Mouse (Mus musculus): ENCODE data around the gene Ugt1a6b. TPM values are rescaled to one million over a fixed set of nuclear protein-coding genes. Genes with fewer than 3 reads are reported as not detected.
"Not testable (repeated sequence)": the region's sequence is repeated elsewhere in the genome, so short reads cannot be mapped to it uniquely, and the experiment has no call there.

The Ugt1a6b gene
- total RNA-seq, 2 experiments from 2014 or later: 1.1 to 1.4 TPM

DNA sequence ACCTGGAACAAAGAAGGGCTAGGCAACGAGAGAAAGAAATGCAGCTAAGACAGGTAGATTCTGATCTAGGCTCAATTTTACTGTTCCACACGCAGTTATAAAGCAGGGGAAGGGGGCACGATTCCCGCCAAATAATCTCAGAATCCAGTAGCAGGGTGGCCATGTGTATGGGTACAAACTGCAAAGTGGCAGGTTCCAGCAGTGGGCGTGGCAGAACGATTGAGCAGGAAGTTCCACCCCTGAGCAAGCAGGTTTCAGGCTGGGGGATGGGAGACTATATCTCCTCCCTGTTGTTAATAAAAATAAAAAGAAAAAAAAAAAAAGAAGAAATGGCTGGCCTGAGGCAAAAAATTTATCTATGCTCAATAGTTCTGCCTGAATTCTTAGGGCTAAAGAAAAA, 9.7 kb downstream of the Ugt1a6b start:
- intact Hi-C loops (cut with DNase I); DNase-seq: not testable (repeated sequence)

DNA sequence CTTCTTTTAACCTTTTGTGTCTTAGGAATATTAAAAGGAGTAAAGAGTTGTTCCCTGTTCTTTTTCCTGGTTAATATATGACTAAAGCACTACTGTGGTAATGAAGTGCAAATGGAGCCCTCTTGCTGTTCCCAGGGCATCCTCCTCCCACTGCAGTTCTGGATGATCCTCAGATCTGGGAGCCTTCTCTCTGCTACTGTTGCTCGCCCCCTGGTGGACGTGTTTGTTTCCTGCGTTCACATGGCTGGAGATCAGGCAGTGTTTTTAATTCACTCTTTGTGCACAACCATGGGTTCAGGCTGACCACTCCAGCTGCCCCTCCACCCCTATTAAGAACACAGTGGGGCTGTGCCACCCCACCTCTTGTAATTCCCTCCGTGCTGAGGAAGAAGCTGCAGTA, 17.5 kb downstream of the Ugt1a6b start:
- DNase-seq; intact Hi-C loops (cut with DNase I): not testable (repeated sequence)

DNA sequence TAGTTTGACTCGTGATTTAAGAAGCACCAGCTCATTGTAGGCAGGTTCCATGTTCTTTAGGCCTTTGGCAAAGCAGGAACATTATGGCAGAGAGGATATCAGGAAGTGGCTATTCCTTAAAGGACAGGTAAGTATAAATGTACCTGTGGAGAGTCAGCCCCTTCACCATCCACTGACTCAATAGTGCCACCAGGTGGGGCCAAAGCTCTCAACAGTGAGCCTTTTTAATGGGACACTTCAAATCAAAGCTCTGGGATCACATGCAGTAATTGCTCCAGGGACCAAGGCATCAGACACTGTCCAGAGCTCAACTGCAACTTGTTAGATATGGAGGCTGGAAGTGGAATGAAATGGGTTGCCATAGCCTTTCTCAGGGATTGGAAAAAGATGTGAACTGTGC, 18.5 kb downstream of the Ugt1a6b start:
- intact Hi-C loops (cut with DNase I); DNase-seq: not testable (repeated sequence)

DNA sequence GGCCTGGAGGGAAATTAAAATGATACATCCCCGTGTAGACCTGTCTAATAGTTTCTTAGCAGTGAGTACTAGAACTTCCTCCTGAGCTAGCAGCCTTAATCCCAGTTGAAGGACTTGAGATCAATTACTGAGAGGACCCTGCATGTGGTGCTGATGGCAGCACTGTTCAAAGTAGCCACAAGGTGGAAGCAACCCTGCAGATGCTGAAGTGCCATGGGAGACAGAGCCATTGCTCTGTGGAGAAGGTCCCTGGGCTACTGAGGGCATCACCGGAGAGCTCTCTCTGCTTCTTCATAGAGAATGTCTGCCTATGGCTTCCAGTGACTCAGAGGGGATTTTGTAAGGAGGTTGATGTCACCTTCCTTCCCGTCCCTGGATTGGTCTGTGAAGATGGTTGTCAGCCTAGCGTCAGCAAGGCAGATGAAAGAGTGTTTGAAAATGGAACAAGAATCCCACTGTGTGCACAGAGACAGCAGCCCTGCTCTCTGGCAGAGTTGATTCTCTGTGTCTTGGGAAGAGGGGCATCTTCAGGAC, 22.8 kb downstream of the Ugt1a6b start:
- DNase-seq; intact Hi-C loops (cut with DNase I): not testable (repeated sequence)

DNA sequence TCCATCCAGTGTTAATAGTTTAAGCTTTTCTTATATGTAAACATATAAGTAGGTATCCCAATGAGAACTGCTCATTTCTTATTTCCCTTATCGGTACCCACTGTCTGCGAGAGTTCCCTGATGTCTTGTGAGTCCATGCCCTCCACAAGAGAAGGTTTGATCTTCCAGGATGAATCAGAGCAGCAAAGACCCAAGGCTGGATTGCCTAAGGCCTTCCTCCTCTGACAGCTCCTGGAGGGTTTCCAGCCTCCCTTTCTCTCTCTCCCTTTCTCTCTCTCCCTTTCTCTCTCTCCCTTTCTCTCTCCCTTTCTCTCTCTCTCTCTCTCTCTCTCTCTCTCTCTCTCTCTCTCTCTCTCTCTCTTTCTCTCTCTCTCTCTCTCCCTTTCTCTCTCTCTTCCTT, 26.0 kb downstream of the Ugt1a6b start:
- DNase-seq; intact Hi-C loops (cut with DNase I): not testable (repeated sequence)

DNA sequence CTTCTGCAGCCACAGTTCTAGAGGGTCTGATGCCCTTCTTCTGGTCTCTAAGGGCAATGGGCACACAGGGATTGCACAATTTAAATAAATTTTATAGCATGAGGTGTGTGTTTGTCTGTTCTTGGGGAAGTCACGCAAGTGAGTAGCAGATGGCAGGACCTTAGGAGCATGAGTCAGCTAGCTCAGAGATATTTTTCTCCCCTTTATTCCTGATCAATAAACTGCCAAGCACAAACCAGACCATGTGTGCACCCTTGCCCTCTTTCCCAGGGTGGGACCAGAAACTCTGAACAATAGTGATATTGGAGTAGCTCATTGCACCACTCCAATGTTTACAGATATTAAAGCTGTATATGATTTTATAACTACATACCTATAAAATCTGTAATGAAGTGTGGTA, 27.2 kb downstream of the Ugt1a6b start:
- intact Hi-C loops (cut with DNase I): not testable (repeated sequence)

DNA sequence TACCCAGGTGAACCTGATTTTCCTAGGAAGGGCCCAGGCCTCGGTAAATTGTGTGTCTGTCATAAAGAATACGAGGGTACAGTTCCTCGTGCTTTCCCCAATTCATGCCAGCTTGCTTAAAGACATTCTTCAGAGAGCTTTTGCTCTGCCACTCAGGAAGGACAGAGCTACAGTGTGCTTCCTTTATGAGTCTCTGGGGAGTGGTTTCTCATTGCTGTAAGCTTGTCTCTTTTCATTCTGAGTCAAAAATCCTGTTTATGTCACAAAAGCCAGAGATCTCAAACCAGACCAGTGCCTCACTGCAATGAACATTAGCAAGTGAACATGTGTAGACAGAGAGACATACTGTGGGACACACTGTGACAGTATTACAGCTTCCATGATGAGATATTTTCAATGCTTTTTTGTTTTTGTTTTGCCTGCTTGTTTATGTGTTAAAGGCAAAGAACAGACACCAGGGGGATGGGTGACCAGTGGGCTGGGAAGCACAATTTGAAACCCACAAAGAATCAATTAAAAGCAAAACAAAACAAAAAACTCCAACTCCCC, 30.9 kb downstream of the Ugt1a6b start:
- no peak for DNase-seq
- intact Hi-C loops (cut with DNase I): no loop called here

More for the DNA sequence above, 27.2 kb downstream of the Ugt1a6b start:
- DNase-seq: not testable (repeated sequence)

DNA sequence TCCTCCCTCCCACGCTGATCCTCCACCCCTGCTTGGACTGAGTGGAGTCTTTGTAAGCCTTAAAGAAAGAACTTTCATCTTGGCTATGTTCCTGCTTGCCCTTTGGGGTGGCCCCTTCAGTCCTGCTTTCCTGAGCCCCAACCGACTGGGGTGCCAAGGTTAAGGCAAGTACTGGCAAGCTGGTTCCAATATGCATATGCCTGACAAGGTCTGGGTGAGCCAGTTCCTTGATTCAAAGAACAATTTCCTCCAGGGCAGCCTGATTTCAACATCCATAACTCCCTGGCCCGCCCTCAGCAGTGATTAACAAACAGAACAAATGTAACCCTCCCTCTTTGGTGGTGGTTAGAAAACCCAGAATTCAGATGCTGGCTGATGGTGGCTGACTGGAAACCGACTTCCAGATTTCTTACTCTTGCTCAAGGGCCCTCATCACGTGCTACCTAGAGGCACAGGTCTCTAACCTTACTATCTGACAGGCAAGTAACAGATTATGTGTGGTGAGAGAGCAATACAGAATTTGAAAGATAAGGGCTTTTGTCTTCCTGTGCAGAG, 31.5 kb downstream of the Ugt1a6b start, which contains the start of gene Ugt1a6a:
Gene Ugt1a6a, plus strand, starts transcription at position 353 of the 555 bp plus-strand sequence.
- intact Hi-C loops (cut with DNase I): not testable (repeated sequence)
- DNase-seq: peak; percentile 26 to 38

DNA sequence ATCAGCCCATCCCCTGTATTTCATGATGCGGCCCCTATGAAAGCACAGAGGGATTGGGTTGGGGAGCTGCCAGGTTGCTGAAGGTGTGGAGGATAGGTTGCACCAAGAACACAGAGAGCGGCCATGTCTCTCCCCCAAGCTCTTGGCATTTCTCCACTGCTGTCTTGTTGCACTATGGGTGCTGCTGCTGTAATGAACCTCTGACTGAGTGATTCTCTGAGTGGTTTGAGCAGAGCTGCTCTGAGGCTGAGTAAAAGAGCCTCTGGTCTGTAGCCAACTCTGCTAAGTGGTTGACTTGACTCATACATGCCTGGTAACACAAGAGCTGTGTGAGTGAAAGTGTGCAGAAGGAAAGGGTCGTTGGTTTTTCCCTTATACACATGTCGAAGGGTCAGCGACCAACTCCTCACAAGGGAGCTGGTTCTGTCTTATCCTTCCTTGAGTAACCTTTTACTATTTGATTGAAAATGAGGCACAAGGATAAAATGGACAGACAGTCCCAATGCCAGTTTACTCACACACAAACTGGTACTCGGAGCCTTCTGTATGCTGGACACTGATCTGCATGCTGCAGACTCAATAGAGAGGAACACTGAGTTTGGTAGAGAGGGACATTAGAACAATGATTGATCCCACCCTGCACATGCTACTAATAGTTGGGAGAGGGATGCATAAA, 32.3 kb downstream of the Ugt1a6b start:
- intact Hi-C loops (cut with DNase I); DNase-seq: not testable (repeated sequence)

DNA sequence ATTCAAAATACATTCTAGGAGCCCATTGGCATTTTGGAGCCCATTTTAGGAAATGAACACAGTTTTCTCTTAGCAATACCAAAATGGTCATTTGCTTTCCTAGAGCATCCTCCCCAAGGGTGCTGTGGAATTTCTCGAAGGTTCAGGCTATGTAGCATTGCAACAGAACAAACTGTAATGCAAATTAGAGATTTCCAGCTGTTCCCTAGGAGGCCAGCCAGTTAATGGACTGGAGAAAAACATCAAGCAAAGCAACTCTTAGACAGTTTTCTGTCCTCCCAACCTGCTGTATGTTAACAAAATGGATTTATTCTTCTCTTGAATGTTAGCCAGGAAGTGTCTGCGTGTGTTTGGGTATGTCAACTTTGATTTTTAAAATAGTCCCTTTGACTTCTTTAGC, 33.6 kb downstream of the Ugt1a6b start:
- intact Hi-C loops (cut with DNase I): no loop called here
- no peak for DNase-seq

DNA sequence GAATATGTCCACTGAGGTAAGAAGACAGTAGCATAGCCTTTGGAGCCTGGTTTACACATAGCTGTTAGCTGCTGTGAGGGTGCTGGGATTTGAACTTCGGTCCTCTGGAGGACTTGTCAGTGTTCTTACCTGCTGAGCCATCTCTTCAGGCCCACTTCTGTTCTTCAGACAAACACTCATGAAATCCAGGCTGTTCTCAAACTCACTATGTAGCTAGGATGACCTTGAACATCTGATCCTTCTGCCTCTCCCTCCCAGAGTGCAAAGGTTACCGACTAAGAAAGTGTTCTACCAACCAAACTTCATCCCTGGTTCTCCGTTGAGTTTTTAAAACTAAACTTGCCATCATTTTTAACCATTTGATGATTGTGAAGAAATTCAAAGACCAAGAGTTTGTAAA, 34.2 kb downstream of the Ugt1a6b start:
- no peak for DNase-seq
- intact Hi-C loops (cut with DNase I): no loop called here

DNA sequence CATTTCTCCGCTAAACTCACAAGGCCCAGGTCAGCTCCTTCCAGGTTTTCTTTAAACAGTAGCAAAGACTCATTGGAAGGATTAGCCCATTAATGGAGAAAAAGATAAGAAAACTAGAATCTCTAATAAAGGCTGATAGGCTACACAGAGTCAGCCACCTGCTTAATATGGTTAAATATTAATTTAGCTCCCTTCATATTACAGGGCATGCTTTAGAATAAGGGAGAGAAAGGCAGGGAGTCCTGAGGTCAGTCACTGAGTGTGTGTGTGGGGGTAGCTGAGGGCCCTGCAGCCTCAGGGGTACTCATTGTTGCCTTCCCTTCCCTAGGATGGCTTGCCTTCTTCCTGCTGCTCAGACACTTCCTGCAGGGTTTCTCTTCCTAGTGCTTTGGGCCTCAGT, 35.1 kb downstream of the Ugt1a6b start:
- DNase-seq: no peak
- intact Hi-C loops (cut with DNase I): no loop called here

DNA sequence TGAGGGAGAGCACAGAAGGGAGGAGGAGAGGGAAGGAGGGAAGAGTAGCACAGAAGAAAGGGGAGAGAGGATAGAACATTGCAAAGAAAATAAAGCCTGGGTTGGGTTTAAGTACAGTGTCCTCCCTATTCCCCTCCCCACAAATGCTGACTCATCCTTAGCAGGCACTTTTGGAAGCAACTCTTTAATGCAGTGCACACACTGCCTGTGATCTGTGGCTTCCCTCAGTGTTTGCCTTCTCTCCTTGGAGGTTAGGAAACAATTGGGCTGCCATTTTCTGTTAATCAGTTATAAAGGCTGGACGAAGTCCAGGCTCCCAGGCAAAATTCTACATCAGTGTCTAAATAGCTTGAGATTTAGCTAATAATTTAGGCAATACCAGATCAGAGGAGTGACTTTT, 37.4 kb downstream of the Ugt1a6b start:
- intact Hi-C loops (cut with DNase I): not testable (repeated sequence)

DNA sequence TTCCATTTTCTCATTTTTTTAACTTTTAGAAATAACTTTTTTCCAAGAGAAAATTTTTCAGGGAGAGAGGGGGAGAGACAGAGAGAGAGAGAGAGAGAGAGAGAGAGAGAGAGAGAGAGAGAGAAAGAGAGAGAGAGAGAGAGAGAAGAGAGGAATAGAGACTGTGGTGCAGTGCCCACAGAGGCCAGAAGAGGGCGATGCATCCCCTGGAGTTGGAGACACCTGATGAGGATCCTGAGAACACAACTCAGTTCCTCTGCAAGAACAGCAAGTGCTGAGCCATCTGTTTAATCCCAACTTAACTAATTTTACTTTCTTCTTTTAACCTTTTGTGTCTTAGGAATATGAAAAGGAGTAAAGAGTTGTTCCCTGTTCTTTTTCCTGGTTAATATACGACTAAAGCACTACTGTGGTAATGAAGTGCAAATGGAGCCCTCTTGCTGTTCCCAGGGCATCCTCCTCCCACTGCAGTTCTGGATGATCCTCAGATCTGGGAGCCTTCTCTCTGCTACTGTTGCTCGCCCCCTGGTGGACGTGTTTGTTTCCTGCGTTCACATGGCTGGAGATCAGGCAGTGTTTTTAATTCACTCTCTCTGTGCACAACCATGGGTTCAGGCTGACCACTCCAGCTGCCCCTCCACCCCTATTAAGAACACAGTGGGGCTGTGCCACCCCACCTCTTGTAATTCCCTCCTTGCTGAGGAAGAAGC, 41.1 kb downstream of the Ugt1a6b start:
- intact Hi-C loops (cut with DNase I): not testable (repeated sequence)
- peak in 1 of 2 experiments; percentile 53 for DNase-seq

More for the DNA sequence above, 37.4 kb downstream of the Ugt1a6b start:
- DNase-seq: not testable (repeated sequence)

DNA sequence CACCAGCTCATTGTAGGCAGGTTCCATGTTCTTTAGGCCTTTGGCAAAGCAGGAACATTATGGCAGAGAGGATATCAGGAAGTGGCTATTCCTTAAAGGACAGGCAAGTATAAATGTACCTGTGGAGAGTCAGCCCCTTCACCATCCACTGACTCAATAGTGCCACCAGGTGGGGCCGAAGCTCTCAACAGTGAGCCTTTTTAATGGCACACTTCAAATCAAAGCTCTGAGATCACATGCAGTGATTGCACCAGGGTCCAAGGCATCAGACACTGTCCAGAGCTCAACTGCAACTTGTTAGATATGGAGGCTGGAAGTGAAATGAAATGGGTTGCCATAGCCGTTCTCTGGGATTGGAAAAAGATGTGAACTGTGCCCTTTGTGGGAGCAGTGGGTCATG, 42.2 kb downstream of the Ugt1a6b start:
- DNase-seq; intact Hi-C loops (cut with DNase I): not testable (repeated sequence)

DNA sequence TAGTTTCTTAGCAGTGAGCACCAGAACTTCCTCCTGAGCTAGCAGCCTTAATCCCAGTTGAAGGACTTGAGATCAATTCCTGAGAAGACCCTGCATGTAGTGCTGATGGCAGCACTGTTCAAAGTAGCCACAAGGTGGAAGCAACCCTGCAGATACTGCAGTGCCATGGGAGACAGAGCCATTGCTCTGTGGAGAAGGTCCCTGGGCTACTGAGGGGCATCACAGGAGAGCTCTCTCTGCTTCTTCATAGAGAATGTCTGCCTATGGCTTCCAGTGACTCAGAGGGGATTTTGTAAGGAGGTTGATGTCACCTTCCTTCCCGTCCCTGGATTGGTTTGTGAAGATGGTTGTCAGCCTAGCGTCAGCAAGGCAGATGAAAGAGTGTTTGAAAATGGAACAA, 47.1 kb downstream of the Ugt1a6b start:
- intact Hi-C loops (cut with DNase I); DNase-seq: not testable (repeated sequence)

DNA sequence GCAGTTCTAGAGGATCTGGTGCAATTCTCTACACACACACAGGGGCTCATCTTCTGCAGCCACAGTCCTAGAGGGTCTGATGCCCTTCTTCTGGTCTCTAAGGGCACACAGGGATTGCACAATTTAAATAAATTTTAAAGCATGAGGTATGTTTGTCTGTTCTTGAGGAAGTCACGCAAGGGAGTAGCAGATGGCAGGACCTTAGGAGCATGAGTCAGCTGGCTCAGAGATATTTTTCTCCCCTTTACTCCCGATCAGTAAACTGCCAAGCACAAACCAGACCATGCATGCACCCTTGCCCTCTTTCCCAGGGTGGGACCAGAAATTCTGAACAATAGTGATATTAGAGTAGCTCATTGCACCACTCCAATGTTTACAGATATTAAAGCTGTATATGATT, 55.4 kb downstream of the Ugt1a6b start:
- DNase-seq: no peak
- intact Hi-C loops (cut with DNase I): no loop called here

DNA sequence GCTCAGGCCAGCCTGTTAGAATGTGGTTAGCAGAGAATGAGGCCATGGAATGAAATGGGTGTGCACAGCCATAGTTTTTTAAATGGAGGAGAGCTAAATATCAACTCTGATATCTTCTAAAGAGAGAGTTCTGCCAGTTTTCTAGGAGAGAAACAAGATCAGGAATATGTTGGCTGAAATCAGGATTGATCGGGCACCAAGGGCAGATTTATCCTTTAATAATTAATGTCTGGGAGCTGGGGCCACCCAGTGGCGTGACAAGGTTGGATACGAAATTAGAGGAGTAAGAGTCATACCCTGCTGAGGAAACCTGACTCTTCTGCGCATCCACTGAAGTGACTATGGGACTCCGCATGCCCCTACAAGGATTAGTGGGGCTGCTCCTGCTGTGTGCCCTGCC, 62.7 kb downstream of the Ugt1a6b start, which contains the start of gene Ugt1a5:
Gene Ugt1a5, plus strand, starts transcription at position 302 of the 400 bp plus-strand sequence.
- intact Hi-C loops (cut with DNase I): no loop called here
- DNase-seq: no peak

DNA sequence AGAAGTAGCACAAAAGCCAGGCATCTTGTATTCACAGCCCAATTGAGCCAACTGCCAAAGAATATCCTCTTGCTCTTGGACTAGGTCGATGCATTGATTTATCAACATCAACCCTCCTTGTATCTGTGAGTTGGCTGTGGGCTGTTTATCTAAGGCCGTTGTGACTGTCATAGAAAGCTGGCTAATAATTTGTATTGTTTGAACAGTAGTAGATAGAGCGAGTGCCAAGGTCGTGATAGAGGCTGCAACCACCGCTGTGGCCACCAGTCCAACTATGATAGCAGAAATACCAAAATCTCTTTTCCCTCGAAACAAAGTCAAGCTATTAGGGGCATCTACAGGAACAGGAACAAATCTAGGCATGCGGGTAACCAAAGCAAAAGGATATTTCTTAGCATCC, 69.1 kb downstream of the Ugt1a6b start:
- DNase-seq; intact Hi-C loops (cut with DNase I): not testable (repeated sequence)

DNA sequence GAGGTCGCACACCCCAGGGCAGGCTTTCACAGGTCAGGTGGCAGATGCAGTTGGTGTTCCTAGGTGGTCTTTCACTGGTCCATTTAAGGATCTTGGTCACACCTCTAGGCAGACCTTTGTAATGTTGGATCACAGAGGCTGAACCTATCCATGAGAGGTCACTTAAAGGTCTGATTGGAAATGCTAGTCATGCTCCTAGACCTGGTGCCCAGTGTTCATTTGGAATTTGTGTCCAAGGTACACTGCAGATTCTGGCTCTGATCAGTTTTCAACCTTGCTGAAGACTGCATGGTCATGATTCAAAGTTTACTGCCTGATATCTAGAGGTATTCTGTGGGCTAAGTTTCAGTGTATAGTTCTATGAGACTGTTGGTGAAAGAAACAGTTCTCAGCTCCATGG, 76.6 kb downstream of the Ugt1a6b start:
- intact Hi-C loops (cut with DNase I): no loop called here
- DNase-seq: no peak

Data from heart, postnatal 36 days (tissue).